Mouse (Mus musculus): Measurements from ENCODE around the gene Cep295.
"Not testable (repeated sequence)": the region's sequence is repeated elsewhere in the genome, so short reads cannot be mapped to it uniquely, and the experiment has no call there.

Gene Cep295

GRCm38 (mm10) chr9:15306398-15307119 lies 51.0 kb downstream of the Cep295 start, which contains the start of gene 4931406C07Rik:
4931406C07Rik (minus strand) TSS chr9:15306448.
- DNase-seq (ENCODE audit: low spot score in 2 of 2), result no peak

DNA sequence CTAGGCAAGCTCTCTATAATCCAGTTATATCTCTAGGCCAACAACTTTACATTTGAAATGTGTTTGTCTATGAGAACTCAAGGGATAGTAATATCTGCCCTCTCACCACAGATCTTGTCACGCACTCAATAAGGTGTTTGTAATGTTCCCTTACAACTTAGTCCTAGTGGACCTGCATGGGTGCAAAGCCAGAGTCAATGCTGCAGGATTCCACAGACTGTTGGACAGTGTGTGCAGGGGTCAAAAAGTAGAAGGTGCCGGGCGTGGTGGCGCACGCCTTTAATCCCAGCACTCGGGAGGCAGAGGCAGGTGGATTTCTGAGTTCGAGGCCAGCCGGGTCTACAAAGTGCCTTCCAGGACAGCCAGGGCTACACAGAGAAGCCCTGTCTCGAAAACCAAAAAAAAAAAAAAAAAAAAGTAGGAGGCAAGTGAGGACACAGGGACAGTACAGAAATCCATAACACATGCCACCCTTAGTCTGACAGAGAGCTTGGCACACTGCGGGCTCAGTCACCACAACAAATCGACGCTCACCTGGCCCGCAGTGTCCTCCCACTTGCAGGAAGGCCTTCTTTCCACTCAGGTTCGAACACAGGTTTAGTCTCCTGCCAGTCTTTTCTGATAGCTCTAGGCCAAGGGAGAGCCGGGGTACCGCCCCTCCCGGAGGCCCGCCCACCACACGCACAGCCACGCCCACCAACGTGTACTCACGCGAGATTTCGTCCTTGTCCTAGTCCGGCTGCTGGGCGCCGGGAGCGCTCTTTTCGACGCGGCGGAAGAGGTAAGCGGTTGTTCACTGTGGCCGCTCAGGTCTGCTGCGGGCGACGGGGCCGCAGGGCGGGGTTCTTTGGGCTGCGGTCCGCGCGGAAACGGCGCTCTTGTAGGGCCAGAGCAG lies 51.8 kb downstream of the Cep295 start, which contains the start of gene Taf1d:
Gene Taf1d, plus strand, starts transcription at position 712 of the 895 bp plus-strand sequence.
- DNase-seq (ENCODE audit: low spot score in 2 of 2), result peak; percentile 99

- no peak for DNase-seq (ENCODE audit: low spot score in 2 of 2)
These were observed 54.7 kb downstream of the Cep295 start for GRCm38 (mm10) chr9:15302881-15303280.

GRCm38 (mm10) chr9:15302006-15302405 lies 55.6 kb downstream of the Cep295 start:
- DNase-seq (ENCODE audit: low spot score in 2 of 2), result not testable (repeated sequence)

GRCm38 (mm10) chr9:15301399-15301798 lies 56.2 kb downstream of the Cep295 start:
- DNase-seq (ENCODE audit: low spot score in 2 of 2), result peak in 1 of 2 experiments; percentile 67

DNA sequence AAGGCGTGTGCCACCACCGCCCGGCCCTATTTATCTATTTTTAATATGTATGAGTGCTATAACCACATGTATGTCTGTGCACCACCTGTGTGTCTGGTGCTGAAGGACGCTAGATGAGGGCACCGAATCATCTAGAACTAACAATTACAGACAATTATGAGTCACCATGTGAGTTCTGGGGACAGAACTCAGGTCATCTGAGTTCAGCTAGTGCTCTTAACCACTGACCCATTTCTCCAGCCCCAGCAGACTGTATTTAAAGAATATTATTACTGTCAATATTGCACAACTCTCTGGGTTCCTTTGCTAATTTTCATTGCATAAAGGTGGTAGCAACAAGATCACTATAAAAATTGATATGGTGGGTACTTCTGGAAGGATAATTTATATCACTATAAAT lies 57.5 kb downstream of the Cep295 start:
- no peak for DNase-seq (ENCODE audit: low spot score in 2 of 2)

DNA sequence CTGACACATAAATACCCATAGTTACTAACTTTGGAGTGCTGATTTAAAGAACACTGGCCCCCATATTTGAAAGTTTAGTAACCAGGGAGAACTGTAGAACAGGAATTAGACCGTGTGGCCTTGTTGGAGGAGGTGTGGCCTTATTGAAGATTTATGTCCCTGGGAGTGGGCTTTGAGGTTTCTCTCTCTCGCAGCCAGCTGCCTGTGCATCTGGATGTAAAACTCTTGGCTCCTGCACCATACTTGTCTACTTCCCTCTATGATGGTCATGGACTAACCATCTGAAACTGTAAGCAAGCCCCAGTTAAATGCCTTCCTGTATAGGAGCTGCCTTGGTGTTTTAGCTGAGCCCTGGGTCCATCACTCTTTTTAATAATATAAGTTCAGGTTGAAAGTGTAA lies 59.1 kb downstream of the Cep295 start:
- DNase-seq (ENCODE audit: low spot score in 2 of 2), result no peak

DNA sequence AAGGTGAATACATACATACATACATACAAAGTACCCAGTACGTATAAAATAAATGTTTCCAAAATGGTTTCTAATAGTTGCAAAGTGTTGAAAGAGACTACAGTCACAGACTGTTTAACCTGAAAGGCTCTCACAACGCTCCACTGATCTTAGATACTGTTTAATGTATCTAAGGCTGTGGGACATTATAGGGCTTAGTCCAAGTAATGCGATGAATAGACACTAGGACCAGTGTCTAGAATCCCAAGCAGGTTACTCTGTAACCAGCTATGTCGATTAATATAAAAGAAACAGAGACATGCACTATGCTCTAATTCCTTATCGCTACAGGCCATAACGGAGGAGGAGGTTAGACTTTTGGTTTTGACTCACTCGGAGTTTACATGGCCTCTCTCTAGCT lies 60.5 kb downstream of the Cep295 start:
- no peak for DNase-seq (ENCODE audit: low spot score in 2 of 2)

GRCm38 (mm10) chr9:15289251-15289650 lies 68.3 kb downstream of the Cep295 start:
- DNase-seq (ENCODE audit: low spot score in 2 of 2), result no peak

GRCm38 (mm10) chr9:15288402-15288801 lies 69.2 kb downstream of the Cep295 start:
- no peak for DNase-seq (ENCODE audit: low spot score in 2 of 2)

GRCm38 (mm10) chr9:15287846-15288245 lies 69.7 kb downstream of the Cep295 start:
- DNase-seq (ENCODE audit: low spot score in 2 of 2), result no peak

- DNase-seq (ENCODE audit: low spot score in 2 of 2), result no peak
These were observed 72.1 kb downstream of the Cep295 start for GRCm38 (mm10) chr9:15285443-15285842.

DNA sequence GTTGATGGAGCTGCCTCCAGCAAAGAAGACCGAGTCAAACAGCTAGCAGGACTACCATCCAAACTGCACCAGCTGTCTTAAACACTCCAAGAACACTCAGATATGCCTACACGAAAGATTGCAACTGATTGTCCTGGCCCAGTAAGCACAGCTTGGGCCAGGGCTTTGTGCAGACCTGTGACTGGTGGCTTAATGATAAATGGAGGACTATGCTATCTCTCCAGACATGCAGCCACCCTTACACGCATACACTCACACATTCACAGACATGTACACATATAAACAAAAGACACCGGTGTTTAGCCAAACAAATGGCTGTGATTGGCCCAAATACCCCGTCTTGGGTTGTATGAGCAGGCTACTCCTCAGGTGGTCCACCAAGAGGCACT lies 77.1 kb downstream of the Cep295 start:
- no peak for DNase-seq (ENCODE audit: low spot score in 2 of 2)

DNA sequence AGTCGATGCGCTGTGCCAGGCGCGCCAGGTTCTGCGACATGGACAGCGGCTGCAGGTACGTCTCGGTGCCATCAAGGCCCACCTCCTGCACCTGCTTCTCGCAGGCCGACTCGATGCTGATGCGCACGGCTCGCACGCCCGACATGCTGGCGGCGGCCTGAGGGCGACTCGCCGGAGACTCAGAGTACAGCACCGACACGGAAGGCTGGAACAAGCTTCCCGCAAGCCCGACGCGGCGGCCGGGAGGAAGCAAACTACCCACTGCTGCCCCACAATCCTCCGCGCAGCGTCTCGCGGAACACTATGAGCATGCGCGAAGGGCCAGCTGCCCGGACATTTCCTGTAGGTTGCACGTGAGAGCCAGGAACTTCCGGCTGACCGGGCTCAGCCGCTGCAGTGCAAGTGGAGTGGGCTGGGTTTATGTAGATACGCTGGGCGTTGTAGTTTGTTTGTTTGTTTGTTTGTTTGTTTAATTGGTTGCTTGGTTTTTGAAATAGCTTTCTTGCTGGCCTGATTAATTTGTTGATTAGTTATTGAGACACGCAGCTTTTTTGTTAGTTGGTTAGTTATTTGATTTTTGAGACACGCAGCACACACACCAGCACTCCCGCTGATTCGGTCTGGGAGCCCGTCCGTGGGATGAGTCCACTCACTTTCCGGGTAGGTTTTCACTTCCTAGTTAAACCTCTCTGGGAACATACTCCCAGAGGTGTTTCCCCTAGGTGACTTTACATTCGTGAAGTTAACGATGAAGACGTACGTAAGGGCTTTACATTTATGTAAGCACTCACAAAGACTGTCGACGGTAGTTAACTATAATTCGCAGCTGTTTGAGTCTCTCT lies 77.7 kb downstream of the Cep295 start, which contains the start of gene Med17:
Gene Med17, minus strand, starts transcription at position 283 of the 842 bp plus-strand sequence.
- peak; percentile 88 to 93 for DNase-seq (ENCODE audit: low spot score in 2 of 2)

- no peak for DNase-seq (ENCODE audit: low spot score in 2 of 2)
These were observed 78.4 kb downstream of the Cep295 start for GRCm38 (mm10) chr9:15279139-15279648.

GRCm38 (mm10) chr9:15278343-15278742 lies 79.2 kb downstream of the Cep295 start:
- no peak for DNase-seq (ENCODE audit: low spot score in 2 of 2)

DNA sequence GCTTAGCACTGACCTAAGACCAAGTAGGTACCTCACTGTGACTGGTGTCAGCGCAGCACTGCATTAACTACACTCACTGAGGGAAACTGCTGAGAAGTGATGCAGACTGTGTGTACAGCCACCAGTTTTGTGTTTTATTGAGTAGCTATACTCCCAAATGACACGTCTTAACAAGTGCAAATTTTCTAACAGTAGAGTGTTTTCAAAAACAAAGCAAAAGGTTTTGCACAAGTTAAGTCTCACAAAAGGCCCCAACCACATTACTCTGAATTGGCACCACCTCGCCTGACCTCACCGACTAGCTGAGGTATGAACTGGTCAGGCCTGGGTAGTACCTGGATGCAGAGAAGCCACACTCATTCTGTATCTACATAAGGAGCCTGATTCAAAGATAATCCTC lies 80.7 kb downstream of the Cep295 start:
- DNase-seq (ENCODE audit: low spot score in 2 of 2), result no peak

DNA sequence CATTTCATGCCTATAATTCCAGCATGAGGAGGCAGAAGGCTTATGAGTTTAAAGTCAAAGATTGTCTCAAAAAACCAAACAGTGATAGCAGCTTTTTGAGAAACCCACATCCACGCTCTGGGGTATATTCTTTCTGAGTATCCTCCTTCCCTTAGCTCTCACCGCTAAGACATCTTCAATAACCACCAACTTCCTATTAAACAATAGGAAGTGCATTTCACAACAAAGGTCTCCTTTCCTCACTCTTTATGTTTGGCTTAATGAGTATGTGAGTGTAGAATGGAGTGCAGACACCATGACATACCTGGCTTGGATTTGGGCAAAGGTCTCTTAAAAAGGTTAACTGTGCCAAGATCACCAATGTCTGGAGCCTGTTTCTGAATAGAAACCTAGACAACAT lies 83.6 kb downstream of the Cep295 start:
- no peak for DNase-seq (ENCODE audit: low spot score in 2 of 2)
